Mouse (Mus musculus): ENCODE data around the gene Diaph2. TPM values are rescaled to one million over a fixed set of nuclear protein-coding genes. Genes with fewer than 3 reads are reported as not detected.

Gene Diaph2
- polyA plus RNA-seq, 1 experiment from 2014 or later, result 1.5 TPM

GRCm38 (mm10) chrX:129974816-129975215 lies 225.3 kb downstream of the Diaph2 start:
- Histone ChIP-seq H3K9ac (ENCODE audit: low read depth, low read length) (no peak overlapping the region), H3K27ac (ENCODE audit: low read length) (no peak overlapping the region), H3K4me3 (ENCODE audit: low read depth, low read length) (no peak overlapping the region)

GRCm38 (mm10) chrX:130008210-130008609 lies 258.7 kb downstream of the Diaph2 start:
- Histone ChIP-seq H3K4me2 (ENCODE audit: low read depth, low read length) (no peak overlapping the region), H3K36me3 (ENCODE audit: control insufficient read depth, insufficient read depth) (no peaks in the 10 kb centered on the region), H3K9ac (ENCODE audit: low read depth, low read length) (no peak overlapping the region), H3K4me3 (ENCODE audit: low read depth, low read length) (no peak overlapping the region), H3K9me3 (replicated peaks; ENCODE audit: control insufficient read depth, low read length) (no peaks in the 10 kb centered on the region), H3K27me3 (ENCODE audit: control insufficient read depth, insufficient read depth, low read depth, low read length) (no peaks in the 10 kb centered on the region), H3K4me1 (ENCODE audit: control insufficient read depth, low read depth, low read length) (no peaks in the 10 kb centered on the region), H3K27ac (ENCODE audit: low read length) (no peak overlapping the region)
- no peak for ATAC-seq (ENCODE audit: low read depth)

More at GRCm38 (mm10) chrX:129974816-129975215, 225.3 kb downstream of the Diaph2 start:
- 46% methylated on average over 4 of the region's 4 CpGs for WGBS (ENCODE audit: insufficient replicate concordance)
- no peaks in the 10 kb centered on the region for H3K9me3 ChIP-seq (replicated peaks; ENCODE audit: control insufficient read depth, low read length)
- H3K27me3 ChIP-seq (ENCODE audit: control insufficient read depth, insufficient read depth, low read depth, low read length), result no peaks in the 10 kb centered on the region
- no peak overlapping the region for H3K4me2 ChIP-seq (ENCODE audit: low read depth, low read length)
- H3K36me3 ChIP-seq (ENCODE audit: control insufficient read depth, insufficient read depth), result no peaks in the 10 kb centered on the region
- no peaks in the 10 kb centered on the region for H3K4me1 ChIP-seq (ENCODE audit: control insufficient read depth, low read depth, low read length)
- ATAC-seq (ENCODE audit: low read depth), result no peak

GRCm38 (mm10) chrX:130019735-130020134 lies 270.2 kb downstream of the Diaph2 start:
- no peak overlapping the region for H3K27ac ChIP-seq (ENCODE audit: low read length)
- no peak overlapping the region for H3K9ac ChIP-seq (ENCODE audit: low read depth, low read length)
- no peak overlapping the region for H3K4me3 ChIP-seq (ENCODE audit: low read depth, low read length)
- no peak for ATAC-seq (ENCODE audit: low read depth)
- H3K4me1 ChIP-seq (ENCODE audit: control insufficient read depth, low read depth, low read length), result no peaks in the 10 kb centered on the region
- no peaks in the 10 kb centered on the region for H3K9me3 ChIP-seq (replicated peaks; ENCODE audit: control insufficient read depth, low read length)
- H3K27me3 ChIP-seq (ENCODE audit: control insufficient read depth, insufficient read depth, low read depth, low read length), result no peaks in the 10 kb centered on the region
- no peak overlapping the region for H3K4me2 ChIP-seq (ENCODE audit: low read depth, low read length)
- H3K36me3 ChIP-seq (ENCODE audit: control insufficient read depth, insufficient read depth), result no peaks in the 10 kb centered on the region
- 49% methylated on average over 1 of the region's 1 CpGs for WGBS (ENCODE audit: insufficient replicate concordance)

- Histone ChIP-seq H3K4me2 (ENCODE audit: low read depth, low read length) (no peak overlapping the region), H3K27ac (ENCODE audit: low read length) (no peak overlapping the region), H3K9ac (ENCODE audit: low read depth, low read length) (no peak overlapping the region), H3K9me3 (replicated peaks; ENCODE audit: control insufficient read depth, low read length) (no peaks in the 10 kb centered on the region), H3K4me3 (ENCODE audit: low read depth, low read length) (no peak overlapping the region), H3K4me1 (ENCODE audit: control insufficient read depth, low read depth, low read length) (no peaks in the 10 kb centered on the region), H3K36me3 (ENCODE audit: control insufficient read depth, insufficient read depth) (no peaks in the 10 kb centered on the region), H3K27me3 (ENCODE audit: control insufficient read depth, insufficient read depth, low read depth, low read length) (no peaks in the 10 kb centered on the region)
- peak; percentile 48; the same call in 1 of the 2 replicates for ATAC-seq (ENCODE audit: low read depth)
- 42% methylated on average over 1 of the region's 1 CpGs for WGBS (ENCODE audit: insufficient replicate concordance)
Observed at GRCm38 (mm10) chrX:130044525-130044924, 295.0 kb downstream of the Diaph2 start.

- no peaks in the 10 kb centered on the region for H3K27me3 ChIP-seq (ENCODE audit: control insufficient read depth, insufficient read depth, low read depth, low read length)
- ATAC-seq (ENCODE audit: low read depth), result no peak
- no peak overlapping the region for H3K4me2 ChIP-seq (ENCODE audit: low read depth, low read length)
- no peak overlapping the region for H3K27ac ChIP-seq (ENCODE audit: low read length)
- H3K4me1 ChIP-seq (ENCODE audit: control insufficient read depth, low read depth, low read length), result no peaks in the 10 kb centered on the region
- no peaks in the 10 kb centered on the region for H3K9me3 ChIP-seq (replicated peaks; ENCODE audit: control insufficient read depth, low read length)
- no peaks in the 10 kb centered on the region for H3K36me3 ChIP-seq (ENCODE audit: control insufficient read depth, insufficient read depth)
- H3K4me3 ChIP-seq (ENCODE audit: low read depth, low read length), result no peak overlapping the region
- no peak overlapping the region for H3K9ac ChIP-seq (ENCODE audit: low read depth, low read length)
Observed at GRCm38 (mm10) chrX:130149216-130149615, 399.7 kb downstream of the Diaph2 start.

GRCm38 (mm10) chrX:130152164-130152563 lies 402.6 kb downstream of the Diaph2 start:
- H3K4me2 ChIP-seq (ENCODE audit: low read depth, low read length), result no peak overlapping the region
- no peak overlapping the region for H3K27ac ChIP-seq (ENCODE audit: low read length)
- H3K4me3 ChIP-seq (ENCODE audit: low read depth, low read length), result no peak overlapping the region
- no peaks in the 10 kb centered on the region for H3K36me3 ChIP-seq (ENCODE audit: control insufficient read depth, insufficient read depth)
- no peaks in the 10 kb centered on the region for H3K4me1 ChIP-seq (ENCODE audit: control insufficient read depth, low read depth, low read length)
- no peaks in the 10 kb centered on the region for H3K27me3 ChIP-seq (ENCODE audit: control insufficient read depth, insufficient read depth, low read depth, low read length)
- 59% methylated on average over 1 of the region's 1 CpGs for WGBS (ENCODE audit: insufficient replicate concordance)
- H3K9me3 ChIP-seq (replicated peaks; ENCODE audit: control insufficient read depth, low read length), result no peaks in the 10 kb centered on the region
- no peak for ATAC-seq (ENCODE audit: low read depth)
- no peak overlapping the region for H3K9ac ChIP-seq (ENCODE audit: low read depth, low read length)

- ATAC-seq (ENCODE audit: low read depth), result no peak
- H3K36me3 ChIP-seq (ENCODE audit: control insufficient read depth, insufficient read depth), result no peaks in the 10 kb centered on the region
- H3K9ac ChIP-seq (ENCODE audit: low read depth, low read length), result no peak overlapping the region
- H3K4me1 ChIP-seq (ENCODE audit: control insufficient read depth, low read depth, low read length), result no peaks in the 10 kb centered on the region
- no peak overlapping the region for H3K4me3 ChIP-seq (ENCODE audit: low read depth, low read length)
- H3K4me2 ChIP-seq (ENCODE audit: low read depth, low read length), result no peak overlapping the region
- WGBS (ENCODE audit: insufficient replicate concordance), result 55% methylated on average over 2 of the region's 2 CpGs
- no peaks in the 10 kb centered on the region for H3K9me3 ChIP-seq (replicated peaks; ENCODE audit: control insufficient read depth, low read length)
- H3K27ac ChIP-seq (ENCODE audit: low read length), result no peak overlapping the region
- no peaks in the 10 kb centered on the region for H3K27me3 ChIP-seq (ENCODE audit: control insufficient read depth, insufficient read depth, low read depth, low read length)
Observed at GRCm38 (mm10) chrX:130173126-130173525, 423.6 kb downstream of the Diaph2 start.

GRCm38 (mm10) chrX:130187891-130188290 lies 438.3 kb downstream of the Diaph2 start:
- Histone ChIP-seq H3K9me3 (replicated peaks; ENCODE audit: control insufficient read depth, low read length) (no peaks in the 10 kb centered on the region), H3K4me2 (ENCODE audit: low read depth, low read length) (no peak overlapping the region), H3K27ac (ENCODE audit: low read length) (no peak overlapping the region), H3K4me1 (ENCODE audit: control insufficient read depth, low read depth, low read length) (no peaks in the 10 kb centered on the region), H3K36me3 (ENCODE audit: control insufficient read depth, insufficient read depth) (no peaks in the 10 kb centered on the region), H3K4me3 (ENCODE audit: low read depth, low read length) (no peak overlapping the region), H3K9ac (ENCODE audit: low read depth, low read length) (no peak overlapping the region), H3K27me3 (ENCODE audit: control insufficient read depth, insufficient read depth, low read depth, low read length) (no peaks in the 10 kb centered on the region)
- no peak for ATAC-seq (ENCODE audit: low read depth)
- 11% methylated on average over 1 of the region's 1 CpGs for WGBS (ENCODE audit: insufficient replicate concordance)

- Histone ChIP-seq H3K27me3 (ENCODE audit: control insufficient read depth, insufficient read depth, low read depth, low read length) (no peaks in the 10 kb centered on the region), H3K4me2 (ENCODE audit: low read depth, low read length) (no peak overlapping the region), H3K36me3 (ENCODE audit: control insufficient read depth, insufficient read depth) (no peaks in the 10 kb centered on the region), H3K9me3 (replicated peaks; ENCODE audit: control insufficient read depth, low read length) (no peaks in the 10 kb centered on the region), H3K27ac (ENCODE audit: low read length) (no peak overlapping the region), H3K4me3 (ENCODE audit: low read depth, low read length) (no peak overlapping the region), H3K4me1 (ENCODE audit: control insufficient read depth, low read depth, low read length) (no peaks in the 10 kb centered on the region), H3K9ac (ENCODE audit: low read depth, low read length) (no peak overlapping the region)
- ATAC-seq (ENCODE audit: low read depth), result no peak
- 77% methylated on average over 2 of the region's 2 CpGs for WGBS (ENCODE audit: insufficient replicate concordance)
Observed at GRCm38 (mm10) chrX:130188449-130188848, 438.9 kb downstream of the Diaph2 start.

GRCm38 (mm10) chrX:130189250-130189649 lies 439.7 kb downstream of the Diaph2 start:
- no peak overlapping the region for H3K27ac ChIP-seq (ENCODE audit: low read length)
- no peak for ATAC-seq (ENCODE audit: low read depth)
- H3K4me3 ChIP-seq (ENCODE audit: low read depth, low read length), result no peak overlapping the region
- H3K4me1 ChIP-seq (ENCODE audit: control insufficient read depth, low read depth, low read length), result no peaks in the 10 kb centered on the region
- H3K9ac ChIP-seq (ENCODE audit: low read depth, low read length), result no peak overlapping the region
- H3K4me2 ChIP-seq (ENCODE audit: low read depth, low read length), result no peak overlapping the region
- no peaks in the 10 kb centered on the region for H3K9me3 ChIP-seq (replicated peaks; ENCODE audit: control insufficient read depth, low read length)
- no peaks in the 10 kb centered on the region for H3K36me3 ChIP-seq (ENCODE audit: control insufficient read depth, insufficient read depth)
- H3K27me3 ChIP-seq (ENCODE audit: control insufficient read depth, insufficient read depth, low read depth, low read length), result no peaks in the 10 kb centered on the region
